Mouse (Mus musculus) frontal cortex, adult 2 months (tissue): ENCODE data around the gene Slc39a13. TPM values are rescaled to one million over a fixed set of nuclear protein-coding genes. Genes with fewer than 3 reads are reported as not detected.
"Not testable (repeated sequence)": the region's sequence is repeated elsewhere in the genome, so short reads cannot be mapped to it uniquely, and the experiment has no call there.

ENCODE experiments used
- DNase-seq, 2 experiments: peaks; one replicate each; pipeline ENCODE4 v3.0.0; 2022; ENCODE audit warnings: low spot score in 1 of 2; ENCODE audit errors: extremely low spot score in 1 of 2
- polyA plus RNA-seq: library from polyadenylated mRNA; depleted of rRNA; stranded (reverse); fragments of >200 nt; gene quantifications from 2 replicates; pipeline ENCODE4 v1.2.3, GENCODE M21; 2012; rRNA removed

The Slc39a13 gene
- 53.8 and 54.3 TPM in 2 replicates for polyA plus RNA-seq

GRCm38 (mm10) chr2:91070076-91070800, at the start of gene Slc39a13:
TSS of gene Slc39a13 (minus strand) at chr2:91070417.
- DNase-seq: peak; percentile 94 to 98

GRCm38 (mm10) chr2:91119551-91119950, 49.3 kb upstream of the Slc39a13 start:
- no peak for DNase-seq

- no peak for DNase-seq
Observed at GRCm38 (mm10) chr2:91119061-91119460, 48.8 kb upstream of the Slc39a13 start.

- no peak for DNase-seq
Observed at GRCm38 (mm10) chr2:91118647-91119046, 48.4 kb upstream of the Slc39a13 start.

GRCm38 (mm10) chr2:91117585-91118275, 47.5 kb upstream of the Slc39a13 start, which contains the start of gene Mybpc3:
TSS of gene Mybpc3 (plus strand) at chr2:91118144.
- DNase-seq: no peak

- no peak for DNase-seq
Observed at GRCm38 (mm10) chr2:91116842-91117241, 46.6 kb upstream of the Slc39a13 start.

- DNase-seq: no peak
Observed at GRCm38 (mm10) chr2:91115578-91115970, 45.4 kb upstream of the Slc39a13 start.

- peak; percentile 82 to 99 for DNase-seq
Observed at GRCm38 (mm10) chr2:91114781-91115577, 44.8 kb upstream of the Slc39a13 start.

- DNase-seq: no peak
Observed at GRCm38 (mm10) chr2:91113852-91114251, 43.6 kb upstream of the Slc39a13 start.

GRCm38 (mm10) chr2:91113334-91113733, 43.1 kb upstream of the Slc39a13 start:
- no peak for DNase-seq

- DNase-seq: no peak
Observed at GRCm38 (mm10) chr2:91112491-91112890, 42.3 kb upstream of the Slc39a13 start.

GRCm38 (mm10) chr2:91111832-91112231, 41.6 kb upstream of the Slc39a13 start:
- DNase-seq: not testable (repeated sequence)

- DNase-seq: no peak
Observed at GRCm38 (mm10) chr2:91110429-91110828, 40.2 kb upstream of the Slc39a13 start.

- DNase-seq: no peak
Observed at GRCm38 (mm10) chr2:91109807-91110385, 39.7 kb upstream of the Slc39a13 start.

GRCm38 (mm10) chr2:91109241-91109640, 39.0 kb upstream of the Slc39a13 start:
- DNase-seq: no peak

- no peak for DNase-seq
Observed at GRCm38 (mm10) chr2:91108156-91108555, 37.9 kb upstream of the Slc39a13 start.

- peak; percentile 64 to 97 for DNase-seq
Observed at GRCm38 (mm10) chr2:91101124-91101740, 31.0 kb upstream of the Slc39a13 start.

- no peak for DNase-seq
Observed at GRCm38 (mm10) chr2:91098156-91098555, 27.9 kb upstream of the Slc39a13 start.

GRCm38 (mm10) chr2:91097015-91097414, 26.8 kb upstream of the Slc39a13 start:
- no peak for DNase-seq

GRCm38 (mm10) chr2:91096524-91096923, 26.3 kb upstream of the Slc39a13 start:
- DNase-seq: no peak
